Mouse (Mus musculus) left cerebral cortex, adult 2 months (tissue): ENCODE measurements around the gene Pnmal2. TPM values are rescaled to one million over a fixed set of nuclear protein-coding genes. Genes with fewer than 3 reads are reported as not detected.

ENCODE experiments used
- DNase-seq, 2 experiments: peaks; one replicate each; pipeline ENCODE4 v3.0.0; 2021 to 2022; ENCODE audit warnings: low spot score in 2 of 2, mixed read lengths in 1 of 2; ENCODE audit errors: extremely low spot score in 1 of 2
- H3K27ac ChIP-seq: fragments of 200-600 bp; 2 replicates; pipeline ENCODE4 v1.8.1; 2022
- H3K4me3 ChIP-seq: fragments of 200-600 bp; 2 replicates; pipeline ENCODE4 v1.8.1; 2022
- CTCF ChIP-seq: fragments of 200-600 bp; IDR thresholded peaks from 2 replicates; pipeline ENCODE4 v1.8.1; 2022; ENCODE audit warnings: antibody characterized with exemption, mild to moderate bottlenecking, moderate library complexity
- intact Hi-C: fragments of 180-260 bp; cut with DNase I; formaldehyde crosslinking; loops from one replicate; pipeline ENCODE4 v1.15.1; 2025
- total RNA-seq, 2 experiments: library from RNA; stranded (reverse); gene quantifications; 2 replicates each; pipeline ENCODE4 v1.2.3; 2021

Gene Pnmal2
- total RNA-seq, 2 experiments from 2014 or later: 304 to 311 TPM

GRCm38 (mm10) chr7:16930850-16931249 is 13.6 kb upstream of the Pnmal2 start:
- H3K27ac ChIP-seq: peak overlapping the region; percentile 15; the same call in 1 of the 2 replicates
- intact Hi-C loops: no loop called here
- DNase-seq: peak; percentile 75 to 80
- TF ChIP-seq CTCF: peak; percentile 95
- no peak overlapping the region for H3K4me3 ChIP-seq

GRCm38 (mm10) chr7:16931968-16932627 is 12.4 kb upstream of the Pnmal2 start:
- intact Hi-C loops: loop anchor here (1.0 to 2.0 kb wide), 3 partner anchors 18 to 135 kb away; no protein-coding TSS in a partner anchor
- H3K4me3 ChIP-seq: no peak overlapping the region
- peak; percentile 87 for TF ChIP-seq CTCF
- peak overlapping the region; percentile 67 for H3K27ac ChIP-seq
- DNase-seq: peak; percentile 87 to 89

GRCm38 (mm10) chr7:16932704-16933577 is 11.5 kb upstream of the Pnmal2 start:
- intact Hi-C loops: loop anchor here (1.0 to 2.0 kb wide), 3 partner anchors 17 to 134 kb away; no protein-coding TSS in a partner anchor
- peak; percentile 61 for TF ChIP-seq CTCF
- H3K27ac ChIP-seq: peak overlapping the region; percentile 90
- H3K4me3 ChIP-seq: no peak overlapping the region
- DNase-seq: peak in 1 of 2 experiments; percentile 65

- intact Hi-C loops: no loop called here
- no peak for DNase-seq
- TF ChIP-seq CTCF: peak; percentile 53
- Histone ChIP-seq H3K4me3 (no peak overlapping the region), H3K27ac (no peak overlapping the region)
Observed at GRCm38 (mm10) chr7:16937312-16937711, 7.2 kb upstream of the Pnmal2 start.

- intact Hi-C loops: no loop called here
- H3K27ac ChIP-seq: 0 out of 2 replicates have a peak overlapping the region, but pooled peaks have one; percentile 48
- peak; percentile 59 to 70 for DNase-seq
- no peak overlapping the region for H3K4me3 ChIP-seq
- no peak for TF ChIP-seq CTCF
Observed at GRCm38 (mm10) chr7:16938117-16938791, 6.2 kb upstream of the Pnmal2 start.

GRCm38 (mm10) chr7:16940292-16940691 is 4.2 kb upstream of the Pnmal2 start:
- TF ChIP-seq CTCF: no peak
- intact Hi-C loops: no loop called here
- Histone ChIP-seq H3K4me3 (no peak overlapping the region), H3K27ac (peak overlapping the region; percentile 80)
- peak; percentile 62 to 78 for DNase-seq

- no peak for TF ChIP-seq CTCF
- no peak for DNase-seq
- intact Hi-C loops: no loop called here
- no peak overlapping the region for H3K27ac ChIP-seq
- H3K4me3 ChIP-seq: no peak overlapping the region
Observed at GRCm38 (mm10) chr7:16942861-16943260, 1.6 kb upstream of the Pnmal2 start.

- no peak for TF ChIP-seq CTCF
- Histone ChIP-seq H3K4me3 (peak overlapping the region; percentile 83), H3K27ac (peak overlapping the region; percentile 99)
- peak in 1 of 2 experiments; percentile 48 for DNase-seq
- intact Hi-C loops: no loop called here
Observed at GRCm38 (mm10) chr7:16944808-16945315, 380 bp downstream of the Pnmal2 start.

- TF ChIP-seq CTCF: no peak
- peak in 1 of 2 experiments; percentile 43 for DNase-seq
- intact Hi-C loops: no loop called here
- Histone ChIP-seq H3K4me3 (peak overlapping the region; percentile 83), H3K27ac (peak overlapping the region; percentile 99)
Observed at GRCm38 (mm10) chr7:16945419-16945818, 937 bp downstream of the Pnmal2 start.

- DNase-seq: peak; percentile 35 to 43
- Histone ChIP-seq H3K27ac (peak overlapping the region; percentile 99), H3K4me3 (peak overlapping the region; percentile 83)
- intact Hi-C loops: no loop called here
- peak; percentile 30 for TF ChIP-seq CTCF
Observed at GRCm38 (mm10) chr7:16946441-16947348, 2.2 kb downstream of the Pnmal2 start.
